In the genomic region with DNA sequence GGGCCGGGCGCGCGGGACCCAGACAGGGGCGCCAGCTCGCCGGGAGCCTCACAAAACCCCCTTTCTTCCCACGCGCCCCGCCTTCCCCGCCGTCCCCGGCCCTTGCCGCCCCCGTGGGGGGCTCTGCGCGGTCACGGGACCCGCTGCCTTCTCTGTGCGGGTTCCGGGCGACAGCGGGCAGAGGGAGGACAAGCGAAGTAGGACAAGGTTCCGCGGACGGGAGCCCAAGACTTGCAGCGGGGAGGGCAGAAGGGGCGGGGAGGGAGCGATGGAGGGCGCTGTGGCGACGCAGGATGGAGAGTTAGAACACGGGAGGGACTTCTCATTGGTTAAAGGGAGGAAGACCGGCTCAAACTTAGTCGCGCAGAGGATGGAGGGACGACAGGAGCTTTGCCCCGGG, we compare ENCODE assay signal across 8 mouse cellular contexts. TPM values are rescaled to one million over a fixed set of nuclear protein-coding genes. Genes with fewer than 3 reads are reported as not detected.
DNase-seq lines count a peak whose midpoint lies in the region; ATAC-seq lines count a peak whose summit lies in the region.

TSS of gene Bcan (minus strand) at position 50 of the 400 bp plus-strand sequence.

- no peaks in the 10 kb centered on the region for H3K36me3 ChIP-seq in hindbrain, embryonic 11.5 days (ENCODE audit: control insufficient read depth, insufficient read depth, low read length)
- no peaks in the 10 kb centered on the region for H3K36me3 ChIP-seq in liver, embryonic 11.5 days (ENCODE audit: control insufficient read depth, insufficient read depth, low read length)

- intact Hi-C loops in gastrocnemius, postnatal 36 days (cut with DNase I), result no loop called here

- no peak within 1 kb of the TSS for H3K9ac ChIP-seq in hindbrain, embryonic 11.5 days (ENCODE audit: low read depth, low read length)
- no peak within 1 kb of the TSS for H3K9ac ChIP-seq in liver, embryonic 11.5 days (ENCODE audit: low read depth, low read length)

- peaks cover 77% of the 10 kb centered on the region for H3K27me3 ChIP-seq in hindbrain, embryonic 11.5 days (ENCODE audit: control insufficient read depth, insufficient read depth, low read length)
- peaks cover 88% of the 10 kb centered on the region for H3K27me3 ChIP-seq in liver, embryonic 11.5 days (replicated peaks; ENCODE audit: control insufficient read depth, insufficient read depth, low read length)

- ATAC-seq in hindbrain, embryonic 11.5 days (ENCODE audit: low FRiP score), result 0 out of 2 replicates have a peak, but pooled peaks have one; percentile 43
- no peak for ATAC-seq in liver, embryonic 11.5 days (replicated peaks; ENCODE audit: low FRiP score)

- H3K27ac ChIP-seq in hindbrain, embryonic 11.5 days (ENCODE audit: low read depth, low read length), result no peak within 1 kb of the TSS
- H3K27ac ChIP-seq in liver, embryonic 11.5 days (ENCODE audit: low read depth, low read length), result no peak within 1 kb of the TSS

- peaks cover 13% of the 10 kb centered on the region for H3K4me1 ChIP-seq in hindbrain, embryonic 11.5 days (replicated peaks; ENCODE audit: control insufficient read depth, insufficient read depth, low read length)
- H3K4me1 ChIP-seq in liver, embryonic 11.5 days (replicated peaks; ENCODE audit: control insufficient read depth, insufficient read depth, low read length), result no peaks in the 10 kb centered on the region; the same call in 1 of the 2 replicates

- WGBS in hindbrain, embryonic 11.5 days, result 1% methylated on average over 27 of the region's 39 CpGs
- 2% methylated on average over 33 of the region's 39 CpGs for WGBS in liver, embryonic 11.5 days

- peak within 1 kb of the TSS; percentile 38 for H3K4me3 ChIP-seq in hindbrain, embryonic 11.5 days (ENCODE audit: low read depth, low read length)
- H3K4me3 ChIP-seq in liver, embryonic 11.5 days (ENCODE audit: low read depth, low read length), result peak within 1 kb of the TSS; percentile 34

- H3K4me2 ChIP-seq in hindbrain, embryonic 11.5 days (replicated peaks; ENCODE audit: low read depth, low read length), result peak within 1 kb of the TSS; percentile 87
- peak within 1 kb of the TSS; percentile 49 for H3K4me2 ChIP-seq in liver, embryonic 11.5 days

- DNase-seq in cerebellum, adult 11-12 months, result peak; percentile 48
- no peak for DNase-seq in cerebellum, postnatal 4 days (ENCODE audit: low spot score in 2 of 2)
- DNase-seq in lung, postnatal 10 days, result peak; percentile 21
- no peak for DNase-seq in lung, postnatal 14 days
- DNase-seq in hindbrain, embryonic 11.5 days (ENCODE audit: low spot score), result no peak
- DNase-seq in liver, embryonic 11.5 days (ENCODE audit: low spot score), result no peak
- peak; percentile 38 for DNase-seq in telencephalon, adult 2 months (ENCODE audit: low read depth, low spot score)
- no peak for DNase-seq in gastrocnemius, postnatal 36 days

- H3K9me3 ChIP-seq in hindbrain, embryonic 11.5 days (ENCODE audit: control insufficient read depth, low read length), result no peaks in the 10 kb centered on the region
- H3K9me3 ChIP-seq in liver, embryonic 11.5 days (ENCODE audit: control insufficient read depth, low read length), result no peaks in the 10 kb centered on the region

RNA-seq across cellular contexts. Expression of gene Bcan, which starts in this region (rescaled TPM):
- polyA plus RNA-seq in hindbrain, embryonic 11.5 days (2014; fragmentation: Nextera tagmentation; extraction: Ambion mirVana), result 0.21 and 0.82 TPM in 2 replicates
- 0.08 TPM in 1 of 2 replicates, not detected in the other for polyA plus RNA-seq in liver, embryonic 11.5 days (2014; fragmentation: Nextera tagmentation; extraction: Ambion mirVana)
- under 1 TPM; 0.08 to 0.17 TPM for total RNA-seq in gastrocnemius, postnatal 36 days (2021)

Comparison
In these comparisons a context has a peak if more than half of its experiments do, and no peak if none do; other contexts are left out.
1. DNase-seq: peak in cerebellum, adult 11-12 months (single experiment), lung, postnatal 10 days (single experiment) and telencephalon, adult 2 months (single experiment); none in cerebellum, postnatal 4 days (0 of 2), lung, postnatal 14 days (single experiment), hindbrain, embryonic 11.5 days (single experiment), liver, embryonic 11.5 days (single experiment) and gastrocnemius, postnatal 36 days (0 of 2).
2. Peak in ATAC-seq, H3K4me3 ChIP-seq and H3K4me2 ChIP-seq in hindbrain, embryonic 11.5 days; RNA of the gene not detected or under 1 TPM.